In the genomic region with DNA sequence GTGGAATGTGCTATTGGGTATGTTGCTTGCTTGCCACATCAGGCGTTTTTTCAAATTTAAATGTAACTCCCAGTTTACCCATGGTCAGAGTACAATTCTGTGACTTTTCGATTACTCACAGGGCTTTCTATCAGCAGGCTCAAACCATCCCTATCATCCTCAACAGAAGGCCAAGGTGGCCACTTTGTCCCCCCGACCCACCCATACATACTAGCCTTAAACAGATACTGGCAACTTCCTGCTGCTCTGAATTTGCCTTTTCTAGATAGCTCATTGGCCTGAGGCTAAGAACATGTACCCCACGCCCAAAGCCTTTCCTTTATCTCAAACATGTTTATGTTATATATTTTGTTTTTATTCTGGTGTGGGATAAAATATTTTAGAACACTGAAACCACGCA, we compare ENCODE assay signal across 14 mouse cellular contexts.
"Had no signal": no experiment of that assay in that cellular context is flagged by ENCODE, and none has a peak within 500 bp of the region (broad histone marks: within the 10 kb centered on the region; RNA-seq: fewer than 3 reads in every experiment).

No protein-coding gene starts in this region.

- DNase-seq: kidney, adult 9 months; kidney, postnatal 36 days; left cerebral cortex, postnatal 4 days; lung, adult 18-20 months; midbrain, embryonic 14.5 days; thymus, postnatal 25 days had no signal

- H3K27me3 ChIP-seq: neural tube, embryonic 15.5 days had no signal

- H3K36me3 ChIP-seq: limb, embryonic 13.5 days; midbrain, embryonic 10.5 days; neural tube, embryonic 15.5 days had no signal

- H3K27ac ChIP-seq: kidney, postnatal 0 days; layer of hippocampus, adult 2 months; limb, embryonic 13.5 days; midbrain, embryonic 10.5 days; neural tube, embryonic 15.5 days; stomach, postnatal 0 days had no signal

- H3K4me2 ChIP-seq: limb, embryonic 13.5 days; neural tube, embryonic 15.5 days had no signal

- ATAC-seq: intestine, embryonic 16.5 days had no signal

- H3K4me1 ChIP-seq: neural tube, embryonic 15.5 days had no signal

- H3K9me3 ChIP-seq: limb, embryonic 13.5 days; midbrain, embryonic 10.5 days; neural tube, embryonic 15.5 days had no signal

- H3K9ac ChIP-seq: limb, embryonic 13.5 days; neural tube, embryonic 15.5 days had no signal

- H3K4me3 ChIP-seq: layer of hippocampus, adult 2 months; limb, embryonic 13.5 days; midbrain, embryonic 10.5 days; myocyte; neural tube, embryonic 15.5 days had no signal
